Mouse (Mus musculus) effector memory CD4-positive, alpha-beta T cell, adult 7 months (primary cell): ENCODE data around the gene Fmod. TPM values are rescaled to one million over a fixed set of nuclear protein-coding genes. Genes with fewer than 3 reads are reported as not detected.

ENCODE experiments used
- polyA plus RNA-seq: library from polyadenylated mRNA; unstranded; fragments of 100-300 nt; shearing (Covaris generic); gene quantifications from one replicate; pipeline ENCODE4 v1.2.1, GENCODE M21; 2017

The Fmod gene
- polyA plus RNA-seq: not detected

GRCm38 (mm10) chr1:134037172-134037571 is at the start of gene Fmod:
Gene Fmod (plus strand): TSS chr1:134037254.

DNA sequence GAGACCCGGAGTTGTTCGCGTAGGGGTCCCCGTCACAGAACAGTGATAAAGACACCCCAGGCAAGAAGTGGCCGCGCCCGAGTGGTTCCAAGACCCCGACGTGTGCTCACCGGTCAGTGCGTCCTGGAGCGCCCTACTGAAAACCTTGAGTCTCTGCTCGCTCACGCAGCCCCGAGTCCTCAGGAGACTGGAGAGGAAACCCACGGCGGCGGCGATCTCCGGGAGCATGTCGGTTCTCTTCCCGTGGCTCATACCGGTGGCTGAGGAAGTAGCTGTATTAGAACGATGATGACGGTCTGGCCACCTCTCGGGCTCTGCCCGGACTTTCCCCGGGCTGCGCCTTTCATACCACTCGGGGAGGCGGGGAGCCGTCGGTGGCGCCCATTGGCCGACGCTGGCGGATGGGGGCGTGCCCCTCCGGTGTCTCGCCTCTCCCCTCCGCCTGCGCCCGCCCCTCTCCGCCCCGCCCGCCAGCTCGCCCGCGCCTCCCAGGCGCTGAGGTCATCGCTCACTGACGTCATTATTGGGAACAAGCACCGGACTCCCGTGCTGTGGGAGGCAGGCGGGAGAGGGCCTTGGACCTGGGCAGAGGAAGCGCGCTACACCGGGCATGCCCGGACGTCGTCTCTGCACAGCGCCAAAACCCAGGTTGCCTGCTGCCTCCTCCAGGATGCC is 41.9 kb downstream of the Fmod start, which contains the start of gene Btg2:
Gene Btg2, minus strand, starts transcription at position 319 of the 675 bp plus-strand sequence.

Other genes starting within 250 kb of the Fmod start
- gene Atp2b4, start 236.2 kb upstream of the Fmod start, polyA plus RNA-seq: 9.1 TPM
- gene Optc, start 129.3 kb upstream of the Fmod start, polyA plus RNA-seq: not detected
- gene Prelp, start 115.8 kb upstream of the Fmod start, polyA plus RNA-seq: not detected
- 1,500 TPM for gene Btg2, start 41.9 kb downstream of the Fmod start, polyA plus RNA-seq
- gene Chit1, start 74.0 kb downstream of the Fmod start, polyA plus RNA-seq: 0.67 TPM
- gene Chil1, start 144.9 kb downstream of the Fmod start, polyA plus RNA-seq: 0.83 TPM
- not detected for gene Mybph, start 156.2 kb downstream of the Fmod start, polyA plus RNA-seq
- 0.16 TPM for gene Adora1, start 198.2 kb downstream of the Fmod start, polyA plus RNA-seq